Mouse (Mus musculus): Measurements from ENCODE around the gene Eaf2.

DNA sequence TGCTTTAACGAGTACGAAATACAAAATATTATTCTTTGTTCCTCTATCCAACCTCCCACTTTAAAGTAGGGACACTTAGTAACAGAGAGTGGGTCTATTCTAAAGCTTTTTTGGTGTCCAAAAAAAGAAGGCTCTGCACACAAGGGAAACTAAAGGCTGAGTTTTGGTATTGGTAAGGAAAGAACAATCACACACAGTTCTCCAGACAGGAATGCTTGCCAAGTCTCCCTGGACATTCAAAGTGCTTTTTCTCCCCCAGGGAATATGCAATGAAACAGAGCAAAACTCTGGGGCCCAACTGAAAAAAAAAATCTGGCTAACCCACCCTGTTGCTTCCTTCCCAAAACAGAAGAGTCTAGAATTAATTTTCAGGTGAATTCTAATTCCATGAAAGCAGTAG lies 90.7 kb downstream of the Eaf2 start:
- no peak for TF ChIP-seq POLR2A (IDR thresholded peaks at IDR 0.05; ENCODE audit: control insufficient read depth, extremely low read depth, insufficient read depth, low read length, poor library complexity)
- no peak for TF ChIP-seq CTCF (IDR thresholded peaks at IDR 0.05; ENCODE audit: borderline replicate concordance, control insufficient read depth, extremely low read depth, insufficient read depth, low read length, poor library complexity)

Measured in thymus, adult 2 months (tissue).